Mouse (Mus musculus) E14TG2a.4 (cell line): ENCODE measurements around the gene Fbxl17.

Experiments
- H3K27me3 ChIP-seq: 2 replicates; pipeline ENCODE4 v1.6.1; 2014; ENCODE audit warnings: low read length, control low read depth; ENCODE audit not compliant: insufficient read depth
- H3K36me3 ChIP-seq: 2 replicates; pipeline ENCODE4 v1.6.1; 2014; ENCODE audit warnings: low read length, control low read depth; ENCODE audit not compliant: insufficient read depth
- H3K4me1 ChIP-seq: replicated peaks from 2 replicates; pipeline ENCODE4 v1.6.1; 2014; ENCODE audit warnings: low read depth, low read length, control low read depth
- H3K4me3 ChIP-seq: replicated peaks from 2 replicates; pipeline ENCODE4 v1.5.1; 2014; ENCODE audit warnings: mild to moderate bottlenecking, low read length
- H3K9me3 ChIP-seq: 2 replicates; pipeline ENCODE4 v1.6.1; 2014; ENCODE audit warnings: low read length, control low read depth
- CTCF ChIP-seq: conservative IDR thresholded peaks from 2 replicates; pipeline ENCODE4 v1.5.1; 2014; ENCODE audit warnings: low read length
- NANOG ChIP-seq: IDR thresholded peaks from 2 replicates; pipeline ENCODE4 v1.6.1; 2014; ENCODE audit warnings: borderline replicate concordance, low read length, mixed read lengths
- POU5F1 ChIP-seq: IDR thresholded peaks from 2 replicates; pipeline ENCODE4 v1.6.1; 2014; ENCODE audit warnings: low read length, borderline replicate concordance

The Fbxl17 gene

DNA sequence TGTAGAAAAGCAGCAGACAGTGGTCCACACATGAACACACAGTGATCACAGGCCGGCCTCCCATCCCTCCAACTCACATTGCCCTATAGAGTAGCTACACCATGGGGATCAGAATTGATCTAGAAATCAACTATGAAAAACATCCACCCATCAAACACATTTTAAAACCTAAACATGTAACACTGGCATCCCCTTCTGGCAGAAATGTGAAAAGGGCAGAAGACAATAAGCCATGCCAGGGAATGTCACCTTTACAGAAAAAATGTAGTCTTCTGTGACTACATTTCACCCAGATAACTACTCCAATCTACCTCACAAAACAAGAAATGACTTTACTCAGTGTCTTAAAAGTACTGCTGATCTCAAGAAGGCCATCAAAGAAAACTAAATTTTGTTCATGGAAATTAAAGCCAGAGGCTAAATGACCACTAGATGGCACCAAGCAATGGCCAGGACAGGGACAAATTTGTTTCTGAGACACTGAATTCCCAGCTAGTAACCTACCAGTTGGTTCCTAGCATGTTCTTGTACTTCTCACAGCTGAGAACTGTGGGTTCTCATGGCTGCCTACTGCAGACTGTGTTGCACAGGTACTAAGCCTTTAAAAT is 85.7 kb downstream of the Fbxl17 start:
- no peak overlapping the region for H3K4me3 ChIP-seq
- no peaks in the 10 kb centered on the region for H3K9me3 ChIP-seq
- no peaks in the 10 kb centered on the region for H3K36me3 ChIP-seq
- TF ChIP-seq POU5F1 (no peak), CTCF (peak; percentile 90)
- peaks cover 11% of the 10 kb centered on the region for H3K4me1 ChIP-seq
- no peaks in the 10 kb centered on the region for H3K27me3 ChIP-seq

DNA sequence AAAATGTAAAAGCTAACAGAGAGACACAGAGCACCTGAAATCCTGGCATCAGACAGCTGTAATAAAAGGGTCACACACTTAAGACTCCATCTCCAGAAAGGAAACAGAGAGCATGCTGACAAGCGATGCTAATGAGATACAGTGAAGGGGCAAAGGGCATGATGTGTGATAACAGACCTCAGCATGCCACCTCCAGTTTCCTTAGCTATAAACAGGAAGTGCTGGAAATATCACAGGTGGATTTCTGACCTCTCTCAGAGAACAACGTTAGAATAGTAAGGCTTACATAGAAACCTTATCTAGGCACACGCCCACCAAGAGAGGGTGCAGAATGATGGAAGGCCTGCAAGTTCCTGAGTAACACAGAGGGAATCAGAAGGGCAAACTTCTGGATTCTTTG is 88.3 kb downstream of the Fbxl17 start:
- Histone ChIP-seq H3K9me3 (no peaks in the 10 kb centered on the region), H3K4me3 (no peak overlapping the region), H3K36me3 (no peaks in the 10 kb centered on the region), H3K27me3 (no peaks in the 10 kb centered on the region), H3K4me1 (peaks cover 11% of the 10 kb centered on the region)
- TF ChIP-seq POU5F1 (no peak), CTCF (no peak), NANOG (no peak)

DNA sequence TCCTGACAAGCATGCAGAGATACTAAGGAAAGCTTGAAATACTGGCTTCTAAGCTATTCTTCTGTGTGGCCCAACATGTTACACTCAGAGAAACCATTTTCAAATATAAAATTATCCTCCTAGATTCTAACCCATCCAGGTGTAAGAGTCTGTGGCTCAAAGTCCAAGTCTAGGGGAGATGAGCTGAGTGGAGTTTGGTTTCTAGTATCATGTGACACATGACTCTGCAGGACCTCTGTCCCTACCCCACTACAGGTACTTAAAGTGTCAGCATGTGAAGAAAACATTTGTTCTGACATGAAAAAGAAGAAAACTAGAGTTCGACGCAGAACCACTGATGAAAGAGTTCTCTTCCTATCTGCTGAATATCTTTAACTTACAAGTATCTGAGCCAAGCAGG is 89.7 kb downstream of the Fbxl17 start:
- TF ChIP-seq CTCF (no peak), POU5F1 (no peak), NANOG (no peak)
- Histone ChIP-seq H3K36me3 (no peaks in the 10 kb centered on the region), H3K27me3 (no peaks in the 10 kb centered on the region), H3K9me3 (no peaks in the 10 kb centered on the region), H3K4me1 (peaks cover 5% of the 10 kb centered on the region), H3K4me3 (no peak overlapping the region)

DNA sequence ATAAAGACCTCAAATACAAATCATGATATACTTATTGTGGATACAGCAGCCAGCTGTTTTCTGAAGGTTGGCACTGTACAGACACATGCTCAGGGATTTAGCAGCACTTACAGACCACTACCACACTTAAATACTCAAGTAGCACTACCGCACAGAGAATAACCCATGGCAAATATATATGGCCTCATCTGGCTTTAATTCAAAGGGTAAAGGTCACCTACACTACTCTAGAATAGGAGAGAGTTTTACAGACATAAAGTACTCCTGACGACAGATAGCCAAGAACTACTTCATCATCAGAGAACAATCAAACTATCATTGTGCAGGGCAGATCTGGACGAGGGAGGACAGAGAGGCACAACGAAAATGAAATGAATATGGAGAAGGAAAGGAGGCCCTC is 93.9 kb downstream of the Fbxl17 start:
- TF ChIP-seq CTCF = no peak
- TF ChIP-seq NANOG = no peak
- no peak for TF ChIP-seq POU5F1
- H3K27me3 ChIP-seq = no peaks in the 10 kb centered on the region
- no peak overlapping the region for H3K4me3 ChIP-seq
- H3K9me3 ChIP-seq = no peaks in the 10 kb centered on the region
- no peaks in the 10 kb centered on the region for H3K36me3 ChIP-seq
- H3K4me1 ChIP-seq = peaks cover 9% of the 10 kb centered on the region

DNA sequence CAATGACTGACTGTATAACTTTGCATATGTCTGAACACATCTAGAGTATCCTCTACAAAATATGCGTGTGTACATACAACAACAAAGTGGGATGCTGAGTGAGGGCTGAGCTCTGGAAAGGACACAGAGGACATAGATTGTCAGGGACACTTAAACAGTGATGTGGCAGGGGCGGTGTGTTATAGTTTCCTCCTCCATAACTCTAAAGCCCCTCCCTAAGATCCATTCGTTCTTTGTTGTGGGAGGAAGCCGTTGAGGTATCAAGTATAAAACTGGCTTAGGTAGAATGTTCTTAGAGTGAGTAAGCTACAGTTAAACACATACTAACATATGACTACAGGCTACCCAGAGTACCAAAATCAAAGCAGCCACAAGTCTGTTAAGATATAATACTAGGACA is 94.3 kb downstream of the Fbxl17 start:
- Histone ChIP-seq H3K36me3 (no peaks in the 10 kb centered on the region), H3K4me1 (peaks cover 9% of the 10 kb centered on the region), H3K27me3 (no peaks in the 10 kb centered on the region), H3K4me3 (no peak overlapping the region), H3K9me3 (no peaks in the 10 kb centered on the region)
- TF ChIP-seq NANOG (no peak), CTCF (no peak), POU5F1 (no peak)

DNA sequence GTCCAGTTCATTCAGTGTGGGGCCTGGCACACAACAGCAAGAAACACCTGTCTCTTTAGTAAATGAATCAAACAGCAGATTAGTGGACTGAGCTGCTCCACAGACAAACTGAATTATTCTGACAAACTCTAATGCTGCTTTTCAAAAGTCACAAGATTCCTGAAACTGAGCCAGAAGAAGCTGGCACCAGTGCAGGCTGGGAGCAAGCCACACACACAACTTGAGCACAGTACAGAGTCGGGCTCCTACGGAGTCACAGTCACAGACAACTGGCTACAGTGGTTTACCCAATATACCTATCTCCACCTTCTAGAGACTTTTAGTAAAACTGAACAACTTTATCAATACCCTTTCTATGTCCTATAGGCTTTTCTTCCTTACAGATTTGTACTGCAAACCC is 94.8 kb downstream of the Fbxl17 start:
- Histone ChIP-seq H3K4me1 (peaks cover 9% of the 10 kb centered on the region), H3K27me3 (no peaks in the 10 kb centered on the region), H3K4me3 (no peak overlapping the region), H3K9me3 (no peaks in the 10 kb centered on the region), H3K36me3 (no peaks in the 10 kb centered on the region)
- TF ChIP-seq CTCF (no peak), POU5F1 (no peak)

DNA sequence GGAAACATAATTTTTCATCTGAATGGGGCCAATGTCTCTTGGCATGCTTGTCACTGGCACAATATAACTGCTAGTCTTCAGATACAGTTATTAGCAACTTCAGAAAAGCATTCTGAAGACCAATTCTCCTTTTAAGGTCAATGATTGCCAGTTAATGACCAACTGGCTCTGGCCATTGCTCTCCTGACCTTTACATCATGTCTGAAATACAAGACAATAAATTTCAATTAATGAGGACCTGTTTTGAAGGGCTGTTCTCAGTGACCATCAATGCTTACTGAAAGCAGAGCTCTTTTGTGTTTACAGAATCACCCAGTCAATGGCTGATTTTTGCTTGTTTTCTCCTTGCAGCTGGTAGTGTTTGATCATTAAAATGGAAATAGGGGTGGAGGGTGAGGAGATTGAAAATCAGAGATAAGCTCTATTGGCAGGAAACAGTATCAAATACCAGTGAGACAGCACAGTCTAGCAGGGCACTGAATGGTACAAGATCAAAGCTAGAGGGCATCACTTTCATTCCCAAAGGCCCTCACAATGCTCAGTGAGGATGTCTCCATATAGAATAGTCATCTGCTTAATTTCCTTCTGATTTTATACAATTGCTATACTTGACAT is 95.9 kb downstream of the Fbxl17 start:
- Histone ChIP-seq H3K9me3 (no peaks in the 10 kb centered on the region), H3K4me3 (no peak overlapping the region), H3K36me3 (no peaks in the 10 kb centered on the region), H3K27me3 (no peaks in the 10 kb centered on the region), H3K4me1 (peaks cover 9% of the 10 kb centered on the region)
- TF ChIP-seq NANOG (no peak), CTCF (no peak), POU5F1 (no peak)

DNA sequence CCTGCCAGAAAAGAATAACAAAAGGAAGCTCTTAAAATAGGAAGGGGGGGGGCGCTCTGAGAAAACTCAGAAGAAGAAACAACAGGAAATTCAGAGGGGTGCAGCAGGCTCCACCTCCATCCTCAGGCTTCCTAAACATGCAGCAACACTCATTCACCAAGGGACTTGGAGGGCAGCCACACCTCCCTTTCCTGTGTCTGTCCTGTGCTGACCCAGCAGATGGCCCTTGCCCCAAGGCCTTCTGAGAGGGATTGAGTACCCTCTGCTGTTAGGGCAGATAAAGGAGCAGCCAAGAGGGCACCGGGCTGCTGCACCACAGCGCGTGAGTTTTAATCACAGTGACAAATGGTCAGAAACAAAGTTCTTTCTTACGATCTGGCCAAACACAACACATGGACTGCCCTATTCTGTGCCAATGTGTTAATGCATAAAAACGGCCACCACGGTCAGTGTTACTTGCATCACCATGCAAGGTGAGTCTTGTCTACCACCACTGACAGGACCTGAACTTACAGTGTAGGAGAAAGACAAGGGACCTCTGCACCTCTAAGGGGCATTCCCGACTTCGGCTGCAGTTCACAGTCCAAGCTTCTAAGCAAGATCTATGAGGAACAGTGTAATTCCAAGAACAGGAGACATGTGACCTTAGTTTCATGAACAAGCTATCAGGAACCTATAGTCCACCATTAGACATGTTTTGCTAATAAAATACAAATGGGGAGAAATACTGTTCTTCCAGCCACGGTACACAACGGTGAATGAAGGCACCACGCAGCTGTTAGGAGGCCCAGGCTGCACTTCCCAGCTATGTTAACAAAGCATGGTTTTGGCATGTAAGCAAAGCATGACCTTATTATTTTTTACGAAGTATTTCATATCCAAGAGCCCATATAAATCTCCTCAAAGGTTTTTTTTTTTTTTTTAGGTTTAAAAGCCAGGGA is 96.8 kb downstream of the Fbxl17 start:
- Histone ChIP-seq H3K9me3 (no peaks in the 10 kb centered on the region), H3K4me1 (peaks cover 9% of the 10 kb centered on the region), H3K36me3 (no peaks in the 10 kb centered on the region), H3K27me3 (no peaks in the 10 kb centered on the region), H3K4me3 (no peak overlapping the region)
- TF ChIP-seq CTCF = no peak
- TF ChIP-seq POU5F1 = no peak
- no peak for TF ChIP-seq NANOG
